Mouse (Mus musculus): Measurements from ENCODE around the gene Slc17a9. TPM values are rescaled to one million over a fixed set of nuclear protein-coding genes. Genes with fewer than 3 reads are reported as not detected.
A peak's percentile ranks its signal among the peaks of the same experiment; 100 is the strongest.

Slc17a9 gene
- total and polyA plus RNA-seq, 2 experiments from 2014 or later, result 0.10 to 0.19 TPM

GRCm38 (mm10) chr2:180788843-180789242 lies 63.8 kb downstream of the Slc17a9 start:
- Histone ChIP-seq H3K36me3 (ENCODE audit: insufficient read depth) (no peaks in the 10 kb centered on the region), H3K4me1 (ENCODE audit: insufficient read depth) (peaks cover 9% of the 10 kb centered on the region), H3K4me3 (ENCODE audit: low read depth, low read length) (no peak overlapping the region), H3K9me3 (ENCODE audit: low read length) (no peaks in the 10 kb centered on the region), H3K4me2 (ENCODE audit: low read depth) (0 out of 2 replicates have a peak overlapping the region, but pooled peaks have one; percentile 4), H3K27me3 (ENCODE audit: insufficient read depth, low read length) (no peaks in the 10 kb centered on the region), H3K9ac (no peak overlapping the region), H3K27ac (ENCODE audit: low read depth, low read length) (0 out of 2 replicates have a peak overlapping the region, but pooled peaks have one; percentile 10)
- DNase-seq (peak; percentile 83), ATAC-seq (peak; percentile 89)
- 5% methylated on average over 6 of the region's 7 CpGs for WGBS
- no peak for TF ChIP-seq CTCF (IDR thresholded peaks at IDR 0.05; ENCODE audit: low read depth)

GRCm38 (mm10) chr2:180791674-180792073 lies 66.6 kb downstream of the Slc17a9 start:
- no peaks in the 10 kb centered on the region for H3K9me3 ChIP-seq (ENCODE audit: low read length)
- 48% methylated on average over 4 of the region's 4 CpGs for WGBS
- H3K4me2 ChIP-seq (ENCODE audit: low read depth), result no peak overlapping the region
- no peak overlapping the region for H3K27ac ChIP-seq (ENCODE audit: low read depth, low read length)
- peak; percentile 21; the same call in 1 of the 2 replicates for ATAC-seq
- H3K36me3 ChIP-seq (ENCODE audit: insufficient read depth), result no peaks in the 10 kb centered on the region
- peak; percentile 78 for DNase-seq
- H3K4me3 ChIP-seq (ENCODE audit: low read depth, low read length), result no peak overlapping the region
- no peak overlapping the region for H3K9ac ChIP-seq
- peak; percentile 92 for TF ChIP-seq CTCF (IDR thresholded peaks at IDR 0.05; ENCODE audit: low read depth)
- no peaks in the 10 kb centered on the region for H3K27me3 ChIP-seq (ENCODE audit: insufficient read depth, low read length)
- H3K4me1 ChIP-seq (ENCODE audit: insufficient read depth), result peaks cover 9% of the 10 kb centered on the region

Other genes starting within 250 kb of the Slc17a9 start
- gene Ntsr1, start 225.3 kb upstream of the Slc17a9 start, total RNA-seq (2014; rRNA removed), result 19.8 and 35.8 TPM in 2 replicates
- gene Ntsr1, start 225.3 kb upstream of the Slc17a9 start, polyA plus RNA-seq (2015; fragmentation: Nextera tagmentation; extraction: Ambion mirVana), result 13.2 and 18.1 TPM in 2 replicates
- 55.0 and 63.2 TPM in 2 replicates for gene Mrgbp, start 144.0 kb upstream of the Slc17a9 start, total RNA-seq (2014; rRNA removed)
- gene Mrgbp, start 144.0 kb upstream of the Slc17a9 start, polyA plus RNA-seq (2015; fragmentation: Nextera tagmentation; extraction: Ambion mirVana), result 31.8 and 34.2 TPM in 2 replicates
- 116 and 127 TPM in 2 replicates for gene Ogfr, start 136.0 kb upstream of the Slc17a9 start, total RNA-seq (2014; rRNA removed)
- 84.7 and 86.0 TPM in 2 replicates for gene Ogfr, start 136.0 kb upstream of the Slc17a9 start, polyA plus RNA-seq (2015; fragmentation: Nextera tagmentation; extraction: Ambion mirVana)
- gene Col9a3, start 127.5 kb upstream of the Slc17a9 start, total RNA-seq (2014; rRNA removed), result 42.4 and 47.9 TPM in 2 replicates
- gene Col9a3, start 127.5 kb upstream of the Slc17a9 start, polyA plus RNA-seq (2015; fragmentation: Nextera tagmentation; extraction: Ambion mirVana), result 46.8 and 49.5 TPM in 2 replicates
- 5.3 and 5.9 TPM in 2 replicates for gene Tcfl5, start 82.6 kb upstream of the Slc17a9 start, total RNA-seq (2014; rRNA removed)
- 0.88 and 1.2 TPM in 2 replicates for gene Tcfl5, start 82.6 kb upstream of the Slc17a9 start, polyA plus RNA-seq (2015; fragmentation: Nextera tagmentation; extraction: Ambion mirVana)
- 41.2 and 50.2 TPM in 2 replicates for gene Dido1, start 15.3 kb upstream of the Slc17a9 start, total RNA-seq (2014; rRNA removed)
- gene Dido1, start 15.3 kb upstream of the Slc17a9 start, polyA plus RNA-seq (2015; fragmentation: Nextera tagmentation; extraction: Ambion mirVana), result 12.2 and 17.6 TPM in 2 replicates
- 49.8 and 69.9 TPM in 2 replicates for gene Gid8, start 15.1 kb upstream of the Slc17a9 start, total RNA-seq (2014; rRNA removed)
- gene Gid8, start 15.1 kb upstream of the Slc17a9 start, polyA plus RNA-seq (2015; fragmentation: Nextera tagmentation; extraction: Ambion mirVana), result 43.6 and 50.6 TPM in 2 replicates
- 0.33 and 0.46 TPM in 2 replicates for gene Bhlhe23, start 51.6 kb downstream of the Slc17a9 start, total RNA-seq (2014; rRNA removed)
- gene Bhlhe23, start 51.6 kb downstream of the Slc17a9 start, polyA plus RNA-seq (2015; fragmentation: Nextera tagmentation; extraction: Ambion mirVana), result 0.18 and 0.71 TPM in 2 replicates
- 26.0 and 31.2 TPM in 2 replicates for gene Ythdf1, start 195.7 kb downstream of the Slc17a9 start, total RNA-seq (2014; rRNA removed)
- gene Ythdf1, start 195.7 kb downstream of the Slc17a9 start, polyA plus RNA-seq (2015; fragmentation: Nextera tagmentation; extraction: Ambion mirVana), result 49.9 and 51.7 TPM in 2 replicates
- gene Birc7, start 203.8 kb downstream of the Slc17a9 start, total RNA-seq (2014; rRNA removed), result 0.38 TPM in 1 of 2 replicates, not detected in the other
- gene Birc7, start 203.8 kb downstream of the Slc17a9 start, polyA plus RNA-seq (2015; fragmentation: Nextera tagmentation; extraction: Ambion mirVana), result 0.13 and 0.24 TPM in 2 replicates
- 35.9 and 43.7 TPM in 2 replicates for gene Nkain4, start 229.4 kb downstream of the Slc17a9 start, total RNA-seq (2014; rRNA removed)
- gene Nkain4, start 229.4 kb downstream of the Slc17a9 start, polyA plus RNA-seq (2015; fragmentation: Nextera tagmentation; extraction: Ambion mirVana), result 80.9 and 87.5 TPM in 2 replicates
- gene Arfgap1, start 242.0 kb downstream of the Slc17a9 start, total RNA-seq (2014; rRNA removed), result 111 and 124 TPM in 2 replicates
- gene Arfgap1, start 242.0 kb downstream of the Slc17a9 start, polyA plus RNA-seq (2015; fragmentation: Nextera tagmentation; extraction: Ambion mirVana), result 93.4 and 110 TPM in 2 replicates

Data from forebrain, postnatal 0 days (tissue).